Mouse (Mus musculus): ENCODE measurements around the gene Olfr399.

Olfr399 gene

GRCm38 (mm10) chr11:74056451-74056850 is at the start of gene Olfr399, which contains the start of gene Olfr139:
TSS of gene Olfr399 (minus strand) at chr11:74056615.
TSS of gene Olfr139 (minus strand) at chr11:74056551.
- DNase-seq (ENCODE audit: low read depth, low spot score), result no peak

GRCm38 (mm10) chr11:74105066-74105465 is 48.7 kb upstream of the Olfr399 start:
- DNase-seq (ENCODE audit: low read depth, low spot score), result no peak

- no peak for DNase-seq (ENCODE audit: low read depth, low spot score)
These were observed 45.1 kb upstream of the Olfr399 start for GRCm38 (mm10) chr11:74101507-74101906.

- DNase-seq (ENCODE audit: low read depth, low spot score), result no peak
These were observed 44.3 kb upstream of the Olfr399 start for GRCm38 (mm10) chr11:74100724-74101123.

GRCm38 (mm10) chr11:74069655-74070054 is 13.2 kb upstream of the Olfr399 start, which contains the start of gene Zfp616:
TSS of gene Zfp616 (plus strand) at chr11:74069955.
- no peak for DNase-seq (ENCODE audit: low read depth, low spot score)

GRCm38 (mm10) chr11:74051347-74051746 is 5.1 kb downstream of the Olfr399 start:
- DNase-seq (ENCODE audit: low read depth, low spot score), result no peak
